Mouse (Mus musculus): Measurements from ENCODE around the gene Fbxw2. TPM values are rescaled to one million over a fixed set of nuclear protein-coding genes. Genes with fewer than 3 reads are reported as not detected.

Gene Fbxw2
- polyA plus RNA-seq (2015; fragmentation: Nextera tagmentation; extraction: Ambion mirVana): 73.5 and 74.5 TPM in 2 replicates

DNA sequence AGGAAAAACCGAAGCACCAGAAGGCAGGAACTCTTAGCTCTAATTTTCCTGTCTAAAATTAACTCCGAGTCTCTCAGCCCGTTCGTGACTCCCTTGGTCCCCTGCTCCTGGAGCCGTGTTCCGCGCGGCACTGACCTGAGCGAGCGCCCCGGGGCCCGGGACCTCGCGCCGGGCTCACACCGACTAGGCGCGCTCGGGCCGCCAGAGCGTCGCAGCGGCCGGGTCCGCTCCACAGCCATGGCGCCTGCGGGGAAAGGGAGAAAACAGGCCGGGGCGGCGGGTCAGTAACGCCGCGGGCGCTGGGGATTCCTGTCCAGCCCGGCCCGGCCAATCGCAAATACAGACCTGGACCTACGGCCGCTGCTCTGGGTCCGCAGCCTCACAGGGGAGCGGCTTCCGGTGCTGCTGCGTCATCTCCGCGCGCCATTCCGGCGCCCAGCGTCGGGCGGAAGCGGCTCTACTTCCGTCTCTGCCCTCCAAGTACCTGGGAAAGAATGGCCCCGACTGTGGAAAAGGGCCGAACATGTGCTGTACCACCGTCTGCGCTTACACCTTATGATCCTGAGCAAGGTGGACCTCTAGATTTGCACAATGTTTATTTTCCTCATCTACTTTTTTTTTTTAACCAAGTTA, at the start of gene Fbxw2:
Gene Fbxw2 (minus strand): TSS at position 485 of the 633 bp plus-strand sequence.
- peak within 1 kb of the TSS; percentile 95 for H3K4me2 ChIP-seq (ENCODE audit: low read depth, low read length)
- 1% methylated on average over 57 of the region's 57 CpGs for WGBS
- peak; percentile 99 for ATAC-seq (ENCODE audit: insufficient read depth, low FRiP score)
- H3K9me3 ChIP-seq (replicated peaks; ENCODE audit: control insufficient read depth, low read length): no peaks in the 10 kb centered on the region
- H3K4me3 ChIP-seq (replicated peaks; ENCODE audit: low read length): peak within 1 kb of the TSS; percentile 75
- H3K27ac ChIP-seq (ENCODE audit: low read length): peak within 1 kb of the TSS; percentile 74
- H3K4me1 ChIP-seq (ENCODE audit: control insufficient read depth, insufficient read depth, low read length): peaks cover 10% of the 10 kb centered on the region
- no peaks in the 10 kb centered on the region; the same call in 1 of the 2 replicates for H3K36me3 ChIP-seq (ENCODE audit: control insufficient read depth, insufficient read depth, low read length)
- H3K9ac ChIP-seq (ENCODE audit: low read length): peak within 1 kb of the TSS; percentile 90
- no peaks in the 10 kb centered on the region for H3K27me3 ChIP-seq (ENCODE audit: control insufficient read depth, insufficient read depth, low read length)

DNA sequence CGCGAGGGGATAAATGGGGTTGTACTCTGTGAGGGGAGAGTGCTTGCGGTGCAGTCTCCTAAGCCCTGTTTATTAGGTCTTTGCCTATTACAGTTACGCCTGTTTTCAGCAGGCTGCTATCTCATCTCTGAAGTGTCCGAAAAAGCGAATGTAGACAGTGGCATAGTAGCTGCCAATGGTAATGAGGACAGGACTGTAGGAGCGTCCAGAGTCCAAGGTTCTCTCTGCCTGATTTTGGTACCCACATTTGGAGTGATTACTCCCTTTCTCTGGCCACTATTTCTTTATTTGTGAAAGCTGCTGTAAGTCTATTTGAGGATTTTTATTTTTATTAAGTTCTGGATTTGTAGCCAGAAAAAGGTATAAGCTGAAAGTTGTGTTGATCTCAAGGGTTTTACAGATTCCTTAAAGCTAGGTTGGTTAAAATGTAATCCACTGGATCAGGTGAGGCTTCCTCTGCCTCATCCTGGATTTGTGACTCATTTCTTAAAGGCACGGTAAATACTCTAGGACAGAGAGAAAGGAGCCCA, 48.8 kb upstream of the Fbxw2 start, which contains the start of gene Psmd5:
Gene Psmd5 (minus strand): TSS at position 153 of the 530 bp plus-strand sequence.
- WGBS: 14% methylated on average over 8 of the region's 8 CpGs
- H3K27ac ChIP-seq (ENCODE audit: low read length): no peak within 1 kb of the TSS

DNA sequence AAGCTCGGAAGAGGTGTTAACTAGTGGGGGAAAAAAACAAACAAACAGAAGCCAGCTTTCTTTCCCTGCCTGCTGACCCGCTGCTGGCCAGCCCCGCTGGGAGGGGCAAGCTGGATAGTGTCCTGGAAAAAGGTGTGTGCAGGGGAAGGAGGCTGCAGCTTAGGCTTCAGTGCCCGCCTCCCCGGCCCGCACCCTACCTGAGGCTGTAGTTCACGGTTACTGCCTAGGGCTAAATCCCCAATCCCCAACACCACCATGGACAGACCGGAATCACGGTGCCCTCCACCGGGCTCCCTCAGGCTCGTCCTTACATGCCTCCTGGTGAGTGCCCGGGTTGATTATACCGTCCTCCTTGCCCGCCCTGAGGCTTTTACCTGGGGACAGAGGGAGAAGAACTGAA, 48.2 kb upstream of the Fbxw2 start, which contains the start of gene Cutal:
Gene Cutal (plus strand): TSS at position 126 of the 400 bp plus-strand sequence.
- WGBS: 7% methylated on average over 14 of the region's 14 CpGs
- peak within 1 kb of the TSS; percentile 46 for H3K4me2 ChIP-seq (ENCODE audit: low read depth, low read length)
- H3K27ac ChIP-seq (ENCODE audit: low read length): no peak within 1 kb of the TSS
- peaks cover 7% of the 10 kb centered on the region for H3K27me3 ChIP-seq (ENCODE audit: control insufficient read depth, insufficient read depth, low read length)
- H3K9ac ChIP-seq (ENCODE audit: low read length): peak within 1 kb of the TSS; percentile 58
- H3K4me1 ChIP-seq (ENCODE audit: control insufficient read depth, insufficient read depth, low read length): peaks cover 23% of the 10 kb centered on the region
- H3K9me3 ChIP-seq (replicated peaks; ENCODE audit: control insufficient read depth, low read length): no peaks in the 10 kb centered on the region
- ATAC-seq (ENCODE audit: insufficient read depth, low FRiP score): no peak
- H3K36me3 ChIP-seq (ENCODE audit: control insufficient read depth, insufficient read depth, low read length): no peaks in the 10 kb centered on the region
- peak within 1 kb of the TSS; percentile 29 for H3K4me3 ChIP-seq (replicated peaks; ENCODE audit: low read length)

More for the DNA sequence above, 48.8 kb upstream of the Fbxw2 start, which contains the start of gene Psmd5:
- ATAC-seq (ENCODE audit: insufficient read depth, low FRiP score): no peak
- Histone ChIP-seq H3K36me3 (ENCODE audit: control insufficient read depth, insufficient read depth, low read length) (no peaks in the 10 kb centered on the region), H3K4me1 (ENCODE audit: control insufficient read depth, insufficient read depth, low read length) (peaks cover 17% of the 10 kb centered on the region), H3K9me3 (replicated peaks; ENCODE audit: control insufficient read depth, low read length) (no peaks in the 10 kb centered on the region), H3K9ac (ENCODE audit: low read length) (peak within 1 kb of the TSS; percentile 58), H3K4me2 (ENCODE audit: low read depth, low read length) (peak within 1 kb of the TSS; percentile 46), H3K27me3 (ENCODE audit: control insufficient read depth, insufficient read depth, low read length) (peaks cover 7% of the 10 kb centered on the region), H3K4me3 (replicated peaks; ENCODE audit: low read length) (peak within 1 kb of the TSS; percentile 29)

DNA sequence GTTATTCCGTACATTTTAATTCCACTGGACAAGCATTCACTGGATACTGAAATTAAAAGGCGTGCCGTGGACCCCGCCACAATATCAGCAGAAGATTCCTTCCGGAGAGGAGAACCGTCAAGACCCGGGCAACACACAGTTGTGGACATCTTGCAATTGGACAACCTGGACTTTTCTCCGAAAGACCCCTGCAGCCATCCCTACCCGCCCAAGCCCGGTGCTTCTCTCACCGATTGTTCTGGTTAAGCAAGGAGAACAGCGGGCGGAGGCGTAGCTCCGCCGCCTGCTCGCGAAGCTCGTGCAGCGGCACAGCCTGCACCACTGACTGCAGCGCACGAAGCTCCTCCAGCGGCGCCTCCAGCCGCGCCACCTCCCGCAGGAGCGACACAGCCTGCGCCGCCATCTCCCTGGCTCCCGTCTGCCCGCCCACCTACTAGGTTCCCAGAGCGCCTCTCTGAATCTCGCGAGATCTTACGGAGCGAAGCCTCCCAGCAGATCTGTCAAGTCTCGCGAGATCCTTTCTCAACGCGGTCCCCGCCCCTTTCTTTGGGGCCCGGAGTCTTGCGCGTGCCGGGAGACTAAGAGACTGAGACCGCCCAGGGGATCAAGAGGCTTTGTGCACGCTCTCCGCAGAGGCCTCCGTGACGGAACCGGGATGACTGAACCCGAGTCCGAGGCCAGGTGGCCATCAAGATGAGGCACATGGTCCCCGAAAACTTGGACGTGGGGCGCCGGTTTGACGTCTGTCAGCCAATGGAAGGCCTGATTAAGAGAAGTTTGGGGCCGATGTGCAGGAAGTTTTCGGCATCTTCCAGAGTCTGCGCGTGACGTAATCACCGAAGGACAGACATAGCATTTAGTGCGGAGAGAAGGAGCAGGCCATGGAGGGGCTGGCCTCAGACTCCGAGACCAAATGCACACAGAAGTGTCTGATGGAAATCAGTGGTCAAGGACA, 44.7 kb upstream of the Fbxw2 start:
- WGBS: under 1% methylated on average over 67 of the region's 67 CpGs
- Histone ChIP-seq H3K4me3 (replicated peaks; ENCODE audit: low read length) (peak overlapping the region; percentile 95), H3K4me2 (ENCODE audit: low read depth, low read length) (peak overlapping the region; percentile 87), H3K9me3 (replicated peaks; ENCODE audit: control insufficient read depth, low read length) (no peaks in the 10 kb centered on the region), H3K27me3 (ENCODE audit: control insufficient read depth, insufficient read depth, low read length) (peaks cover 7% of the 10 kb centered on the region), H3K27ac (ENCODE audit: low read length) (peak overlapping the region; percentile 98), H3K4me1 (ENCODE audit: control insufficient read depth, insufficient read depth, low read length) (peaks cover 24% of the 10 kb centered on the region), H3K36me3 (ENCODE audit: control insufficient read depth, insufficient read depth, low read length) (no peaks in the 10 kb centered on the region), H3K9ac (ENCODE audit: low read length) (peak overlapping the region; percentile 95)
- peak; percentile 96 for ATAC-seq (ENCODE audit: insufficient read depth, low FRiP score)

DNA sequence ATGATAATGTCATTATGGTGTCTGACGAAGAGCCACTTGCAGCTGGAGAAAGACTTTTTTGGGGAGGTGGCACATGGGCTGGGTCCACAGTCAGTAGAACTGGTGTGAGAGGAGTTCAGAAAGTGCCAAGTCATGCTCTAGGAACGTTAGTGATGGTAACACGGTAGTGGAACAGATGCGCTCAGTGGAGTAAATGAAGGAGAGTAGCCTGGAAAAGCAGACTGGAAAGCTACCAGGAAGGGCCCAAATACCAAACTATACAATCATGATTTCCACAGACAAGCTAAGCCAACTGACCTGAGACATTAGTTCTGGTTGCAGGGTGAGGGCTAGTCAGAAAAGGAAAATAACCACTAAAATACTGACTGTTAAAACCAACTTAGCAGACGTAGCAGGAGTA, 43.6 kb upstream of the Fbxw2 start:
- peak overlapping the region; percentile 61 for H3K9ac ChIP-seq (ENCODE audit: low read length)

DNA sequence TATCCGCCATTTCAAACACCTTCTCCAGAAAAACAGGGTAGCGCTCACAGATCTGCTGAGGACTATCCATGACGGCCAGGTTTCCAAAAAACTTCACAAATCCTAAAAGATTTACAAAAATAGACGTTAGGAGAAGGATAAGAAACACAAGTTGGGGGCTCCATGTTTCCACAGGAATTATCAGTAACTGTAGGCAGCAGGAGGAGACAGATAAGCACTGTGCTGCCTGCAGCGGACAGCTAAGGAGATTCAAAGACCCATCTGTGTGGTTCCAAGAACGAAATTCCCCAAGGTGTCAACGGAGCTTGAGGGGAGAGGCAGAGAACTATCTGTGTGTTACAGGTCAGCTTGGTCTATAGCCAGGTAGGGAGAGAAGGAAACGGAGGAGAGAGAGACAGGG, 31.6 kb upstream of the Fbxw2 start:
- Histone ChIP-seq H3K27me3 (ENCODE audit: control insufficient read depth, insufficient read depth, low read length) (no peaks in the 10 kb centered on the region), H3K9ac (ENCODE audit: low read length) (no peak overlapping the region), H3K27ac (ENCODE audit: low read length) (no peak overlapping the region), H3K4me3 (replicated peaks; ENCODE audit: low read length) (no peak overlapping the region), H3K4me1 (ENCODE audit: control insufficient read depth, insufficient read depth, low read length) (no peaks in the 10 kb centered on the region), H3K36me3 (ENCODE audit: control insufficient read depth, insufficient read depth, low read length) (peaks cover 23% of the 10 kb centered on the region), H3K4me2 (ENCODE audit: low read depth, low read length) (no peak overlapping the region), H3K9me3 (replicated peaks; ENCODE audit: control insufficient read depth, low read length) (no peaks in the 10 kb centered on the region)
- ATAC-seq (ENCODE audit: insufficient read depth, low FRiP score): no peak
- WGBS: 88% methylated on average over 8 of the region's 8 CpGs

More for the DNA sequence above, 43.6 kb upstream of the Fbxw2 start:
- Histone ChIP-seq H3K4me1 (ENCODE audit: control insufficient read depth, insufficient read depth, low read length) (peaks cover 24% of the 10 kb centered on the region), H3K9me3 (replicated peaks; ENCODE audit: control insufficient read depth, low read length) (no peaks in the 10 kb centered on the region), H3K27me3 (ENCODE audit: control insufficient read depth, insufficient read depth, low read length) (peaks cover 5% of the 10 kb centered on the region), H3K4me3 (replicated peaks; ENCODE audit: low read length) (peak overlapping the region; percentile 95), H3K4me2 (ENCODE audit: low read depth, low read length) (peak overlapping the region; percentile 59), H3K36me3 (ENCODE audit: control insufficient read depth, insufficient read depth, low read length) (no peaks in the 10 kb centered on the region), H3K27ac (ENCODE audit: low read length) (no peak overlapping the region)
- 38% methylated on average over 5 of the region's 5 CpGs for WGBS
- ATAC-seq (ENCODE audit: insufficient read depth, low FRiP score): no peak

DNA sequence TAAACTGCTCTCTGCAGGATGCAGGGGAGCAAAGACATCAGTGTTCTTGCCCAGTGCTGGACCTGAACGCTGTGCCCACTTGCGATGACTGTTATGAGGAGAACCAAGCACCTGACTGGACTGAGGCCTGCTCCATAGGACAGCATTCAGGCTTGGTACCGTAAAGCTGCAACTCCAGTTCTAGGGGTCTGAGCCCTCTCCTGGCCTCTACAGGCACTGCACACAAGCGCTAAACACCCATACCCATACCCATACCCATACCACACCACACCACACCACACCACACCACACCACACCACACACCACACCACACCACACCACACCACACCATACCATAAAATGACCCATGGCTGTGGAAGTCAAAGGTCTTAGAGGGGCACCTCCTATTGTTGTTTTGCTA, 29.2 kb upstream of the Fbxw2 start:
- no peaks in the 10 kb centered on the region for H3K27me3 ChIP-seq (ENCODE audit: control insufficient read depth, insufficient read depth, low read length)
- WGBS: 93% methylated on average over 4 of the region's 4 CpGs
- no peaks in the 10 kb centered on the region for H3K4me1 ChIP-seq (ENCODE audit: control insufficient read depth, insufficient read depth, low read length)
- peaks cover 20% of the 10 kb centered on the region for H3K36me3 ChIP-seq (ENCODE audit: control insufficient read depth, insufficient read depth, low read length)
- H3K4me3 ChIP-seq (replicated peaks; ENCODE audit: low read length): no peak overlapping the region
- H3K9me3 ChIP-seq (replicated peaks; ENCODE audit: control insufficient read depth, low read length): no peaks in the 10 kb centered on the region
- no peak overlapping the region for H3K27ac ChIP-seq (ENCODE audit: low read length)
- ATAC-seq (ENCODE audit: insufficient read depth, low FRiP score): no peak
- H3K9ac ChIP-seq (ENCODE audit: low read length): no peak overlapping the region
- no peak overlapping the region for H3K4me2 ChIP-seq (ENCODE audit: low read depth, low read length)

DNA sequence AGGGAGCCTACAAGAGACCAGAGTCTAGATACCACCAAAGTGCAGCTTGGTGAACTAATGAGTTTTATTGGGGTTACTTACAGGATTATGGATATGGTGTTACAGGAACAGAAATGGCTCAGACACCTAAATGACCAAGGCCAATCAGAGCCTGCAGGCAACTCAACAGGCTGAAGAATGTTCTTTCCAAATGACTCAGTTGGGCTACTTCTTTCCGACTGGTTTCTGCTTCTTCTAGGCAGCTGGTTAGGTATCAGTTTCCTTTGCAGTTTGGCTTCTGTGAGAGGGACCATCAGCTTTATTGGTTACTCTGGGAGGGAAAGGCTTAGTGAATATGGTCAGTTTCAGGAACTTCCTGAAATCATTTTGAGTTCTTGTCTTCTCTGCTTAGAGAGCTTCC, 21.6 kb upstream of the Fbxw2 start:
- no peak for ATAC-seq (ENCODE audit: insufficient read depth, low FRiP score)
- Histone ChIP-seq H3K27ac (ENCODE audit: low read length) (no peak overlapping the region), H3K27me3 (ENCODE audit: control insufficient read depth, insufficient read depth, low read length) (no peaks in the 10 kb centered on the region), H3K9me3 (replicated peaks; ENCODE audit: control insufficient read depth, low read length) (no peaks in the 10 kb centered on the region), H3K4me2 (ENCODE audit: low read depth, low read length) (no peak overlapping the region), H3K4me1 (ENCODE audit: control insufficient read depth, insufficient read depth, low read length) (no peaks in the 10 kb centered on the region), H3K9ac (ENCODE audit: low read length) (no peak overlapping the region), H3K36me3 (ENCODE audit: control insufficient read depth, insufficient read depth, low read length) (no peaks in the 10 kb centered on the region; the same call in 1 of the 2 replicates), H3K4me3 (replicated peaks; ENCODE audit: low read length) (no peak overlapping the region)
- WGBS: 88% methylated on average over 1 of the region's 1 CpGs

Measured in stomach, embryonic 16.5 days (tissue).